Mouse (Mus musculus): ENCODE data around the gene Cbr3.

- TF ChIP-seq CTCF (conservative IDR thresholded peaks at IDR 0.05; ENCODE audit: low read length), result no peak
- peak; percentile 76 for TF ChIP-seq NANOG (IDR thresholded peaks at IDR 0.05; ENCODE audit: borderline replicate concordance, low read length)
Observed at GRCm38 (mm10) chr16:93669521-93669920, 13.5 kb upstream of the Cbr3 start.

Data from E14TG2a.4 (cell line).